Mouse (Mus musculus) E14TG2a.4 (cell line): ENCODE results near the gene Mtus2.

ENCODE experiments used
- CTCF ChIP-seq: conservative IDR thresholded peaks from 2 replicates; pipeline ENCODE4 v1.5.1; 2014; ENCODE audit warnings: low read length
- POU5F1 ChIP-seq: IDR thresholded peaks from 2 replicates; pipeline ENCODE4 v1.6.1; 2014; ENCODE audit warnings: low read length, borderline replicate concordance

DNA sequence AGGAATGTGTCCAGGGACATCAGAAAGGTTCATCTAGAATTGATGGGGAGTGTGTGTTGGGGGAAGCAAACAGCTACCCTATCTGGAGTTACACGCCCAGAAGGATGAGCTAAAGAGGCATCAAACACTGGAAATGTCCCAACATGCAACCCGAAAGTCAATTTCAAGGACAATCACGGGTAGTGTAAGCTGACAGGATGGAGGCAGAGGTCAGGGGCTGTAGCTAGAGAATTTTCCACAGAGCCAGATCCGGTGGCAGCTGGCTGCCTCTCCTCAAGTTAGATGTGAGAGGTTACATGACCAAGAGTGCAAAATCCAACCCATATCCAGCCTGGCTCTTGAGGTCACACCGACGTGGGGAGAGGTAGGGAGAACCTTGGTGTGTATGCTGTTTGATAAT, 315.7 kb downstream of the Mtus2 start:
- TF ChIP-seq CTCF (no peak), POU5F1 (no peak)
